Mouse (Mus musculus): ENCODE measurements around the gene Slc4a11. TPM values are rescaled to one million over a fixed set of nuclear protein-coding genes. Genes with fewer than 3 reads are reported as not detected.

Gene Slc4a11
- 0.12 and 0.19 TPM in 2 replicates for polyA plus RNA-seq (2015; fragmentation: Nextera tagmentation; extraction: Ambion mirVana)

DNA sequence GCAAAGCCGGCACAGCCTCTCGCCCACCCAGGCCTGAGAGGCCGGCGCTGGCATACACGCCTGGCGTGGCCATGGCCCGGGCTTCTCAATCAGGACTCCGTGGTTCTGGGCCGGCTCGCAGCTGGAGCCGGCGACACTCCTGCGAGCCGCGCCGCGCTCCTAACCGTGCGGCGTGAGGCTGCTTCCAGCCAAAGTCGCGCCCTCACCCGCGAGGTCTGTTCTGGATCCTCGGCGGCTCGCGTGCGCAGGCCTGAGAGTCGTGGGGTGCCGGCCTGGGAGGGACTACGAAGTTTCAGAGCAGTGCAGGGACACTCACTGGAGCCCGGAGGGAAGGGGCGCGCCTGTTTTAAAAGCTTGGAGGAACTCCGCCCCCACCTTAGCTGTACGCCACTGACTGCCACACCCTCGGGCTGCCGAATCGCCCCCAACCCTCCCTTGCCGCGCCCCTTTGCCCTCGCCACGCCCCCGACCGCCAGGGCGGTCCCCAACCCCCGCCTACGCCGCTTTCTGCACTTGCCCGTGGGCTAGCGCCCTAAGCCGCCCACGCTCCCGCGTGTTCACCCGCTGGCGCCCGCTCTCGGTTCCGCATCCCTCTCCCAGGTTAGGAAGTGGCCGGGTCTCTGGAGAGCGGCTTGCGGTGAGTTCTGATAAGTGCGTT lies at the start of gene Slc4a11:
Gene Slc4a11, minus strand, starts transcription at position 367 of the 658 bp plus-strand sequence.
- Histone ChIP-seq H3K36me3 (no peaks in the 10 kb centered on the region), H3K9me3 (no peaks in the 10 kb centered on the region), H3K4me1 (peaks cover 16% of the 10 kb centered on the region), H3K4me3 (peak within 1 kb of the TSS; percentile 67), H3K4me2 (peak within 1 kb of the TSS; percentile 100), H3K27me3 (replicated peaks) (peaks cover 74% of the 10 kb centered on the region), H3K27ac (replicated peaks) (no peak within 1 kb of the TSS), H3K9ac (peak within 1 kb of the TSS; percentile 75)
- under 1% methylated on average over 63 of the region's 65 CpGs for WGBS
- peak; percentile 28; the same call in 1 of the 2 replicates for ATAC-seq (ENCODE audit: extremely low read depth, insufficient number of reproducible peaks, low FRiP score, low TSS enrichment)

DNA sequence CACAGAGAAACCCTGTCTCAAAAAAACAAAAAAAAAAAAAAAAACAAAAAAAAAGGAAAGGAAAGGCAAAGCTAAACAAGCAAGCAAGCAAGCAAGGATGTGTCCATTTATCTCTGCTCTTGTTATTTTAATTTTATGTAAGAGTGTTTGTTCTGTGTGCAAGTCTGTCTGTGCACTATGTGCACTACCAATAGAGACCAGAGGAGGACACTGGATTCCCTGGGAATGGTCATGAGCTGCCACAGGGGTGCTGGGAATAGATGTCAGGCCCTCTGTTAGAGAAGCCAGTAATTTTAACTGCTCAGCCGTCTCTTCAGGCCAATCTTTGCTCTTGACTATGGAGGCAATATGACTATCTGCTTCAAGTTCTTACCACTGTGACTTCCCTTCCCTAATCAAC lies 46.3 kb upstream of the Slc4a11 start:
- Histone ChIP-seq H3K9me3 (peaks cover 14% of the 10 kb centered on the region; the same call in 1 of the 2 replicates), H3K4me1 (no peaks in the 10 kb centered on the region), H3K27me3 (replicated peaks) (no peaks in the 10 kb centered on the region), H3K4me2 (no peak overlapping the region), H3K27ac (replicated peaks) (no peak overlapping the region), H3K4me3 (no peak overlapping the region), H3K36me3 (peaks cover 100% of the 10 kb centered on the region), H3K9ac (no peak overlapping the region)
- WGBS, result 89% methylated on average over 1 of the region's 1 CpGs
- ATAC-seq (ENCODE audit: extremely low read depth, insufficient number of reproducible peaks, low FRiP score, low TSS enrichment), result no peak

DNA sequence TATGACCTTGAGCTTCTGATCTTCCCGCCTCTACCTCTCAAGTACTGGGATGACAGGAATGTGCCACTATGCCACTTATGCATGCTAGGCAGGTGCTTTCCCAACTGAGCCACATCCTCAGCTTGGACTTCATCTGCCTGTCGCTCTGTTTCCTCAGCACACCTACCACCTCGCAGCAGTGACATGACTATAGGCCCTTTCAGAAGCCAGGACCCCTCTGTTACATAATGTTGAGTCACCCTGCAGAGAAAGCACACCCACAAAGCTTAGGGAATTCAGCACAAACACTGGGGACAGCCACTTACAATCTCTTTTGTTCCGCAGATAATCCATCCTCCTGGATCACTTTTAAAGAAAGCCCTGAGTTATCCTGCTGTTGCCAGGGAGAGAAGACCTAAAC lies 42.8 kb upstream of the Slc4a11 start:
- WGBS, result 53% methylated on average over 4 of the region's 4 CpGs
- peaks cover 4% of the 10 kb centered on the region; the same call in 1 of the 2 replicates for H3K9me3 ChIP-seq
- ATAC-seq (ENCODE audit: extremely low read depth, insufficient number of reproducible peaks, low FRiP score, low TSS enrichment), result no peak
- no peak overlapping the region for H3K4me3 ChIP-seq
- no peaks in the 10 kb centered on the region for H3K4me1 ChIP-seq
- no peaks in the 10 kb centered on the region for H3K27me3 ChIP-seq (replicated peaks)
- H3K36me3 ChIP-seq, result peaks cover 99% of the 10 kb centered on the region
- no peak overlapping the region for H3K4me2 ChIP-seq
- no peak overlapping the region for H3K9ac ChIP-seq
- no peak overlapping the region for H3K27ac ChIP-seq (replicated peaks)

DNA sequence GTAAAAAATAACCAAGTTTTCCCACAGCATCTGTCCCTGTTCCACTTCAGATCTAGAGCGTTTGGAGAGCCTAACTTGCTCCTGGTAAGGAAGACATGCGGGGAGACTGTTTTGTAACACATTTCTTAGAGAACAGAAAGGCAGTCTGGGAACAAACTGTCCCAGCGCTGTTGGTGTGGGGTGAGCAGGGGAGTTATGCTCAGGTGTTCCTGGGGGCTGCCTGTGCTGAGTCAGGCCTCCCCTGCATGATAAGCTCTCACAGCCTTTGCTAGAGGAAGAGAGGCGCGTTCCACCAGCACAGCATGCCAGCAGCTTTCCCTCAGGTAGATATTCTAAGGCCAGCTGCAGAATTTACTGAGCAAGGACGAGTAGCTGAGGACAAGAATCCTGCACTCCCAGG lies 40.7 kb upstream of the Slc4a11 start:
- no peak for ATAC-seq (ENCODE audit: extremely low read depth, insufficient number of reproducible peaks, low FRiP score, low TSS enrichment)
- 71% methylated on average over 6 of the region's 6 CpGs for WGBS
- Histone ChIP-seq H3K27ac (replicated peaks) (no peak overlapping the region), H3K36me3 (peaks cover 99% of the 10 kb centered on the region), H3K9me3 (no peaks in the 10 kb centered on the region), H3K4me2 (no peak overlapping the region), H3K4me1 (no peaks in the 10 kb centered on the region), H3K27me3 (replicated peaks) (no peaks in the 10 kb centered on the region), H3K9ac (no peak overlapping the region), H3K4me3 (no peak overlapping the region)

DNA sequence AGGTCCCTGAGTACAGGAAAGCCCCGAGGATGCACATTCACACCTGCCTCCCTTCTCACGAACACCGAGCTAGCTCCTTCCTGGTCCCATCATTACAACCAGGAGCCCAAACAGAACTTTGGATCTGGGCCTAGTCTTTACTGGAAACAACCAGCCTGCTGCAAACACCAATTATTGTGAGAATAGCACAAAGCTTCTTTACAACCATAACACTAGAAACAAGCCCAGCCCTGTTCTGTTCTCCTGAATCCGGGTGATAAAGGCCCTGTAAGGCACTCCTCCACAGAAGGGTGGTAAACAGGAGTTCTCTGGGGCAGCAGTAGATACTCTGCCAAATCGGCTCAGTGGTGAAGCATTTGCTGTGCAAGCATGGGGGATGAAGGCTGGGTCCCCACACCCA lies 38.0 kb upstream of the Slc4a11 start:
- H3K9ac ChIP-seq, result no peak overlapping the region
- ATAC-seq (ENCODE audit: extremely low read depth, insufficient number of reproducible peaks, low FRiP score, low TSS enrichment), result no peak
- no peaks in the 10 kb centered on the region for H3K9me3 ChIP-seq
- peaks cover 97% of the 10 kb centered on the region for H3K36me3 ChIP-seq
- no peaks in the 10 kb centered on the region for H3K27me3 ChIP-seq (replicated peaks)
- H3K4me1 ChIP-seq, result no peaks in the 10 kb centered on the region
- H3K4me3 ChIP-seq, result no peak overlapping the region
- no peak overlapping the region for H3K27ac ChIP-seq (replicated peaks)
- 76% methylated on average over 5 of the region's 5 CpGs for WGBS
- H3K4me2 ChIP-seq, result no peak overlapping the region

DNA sequence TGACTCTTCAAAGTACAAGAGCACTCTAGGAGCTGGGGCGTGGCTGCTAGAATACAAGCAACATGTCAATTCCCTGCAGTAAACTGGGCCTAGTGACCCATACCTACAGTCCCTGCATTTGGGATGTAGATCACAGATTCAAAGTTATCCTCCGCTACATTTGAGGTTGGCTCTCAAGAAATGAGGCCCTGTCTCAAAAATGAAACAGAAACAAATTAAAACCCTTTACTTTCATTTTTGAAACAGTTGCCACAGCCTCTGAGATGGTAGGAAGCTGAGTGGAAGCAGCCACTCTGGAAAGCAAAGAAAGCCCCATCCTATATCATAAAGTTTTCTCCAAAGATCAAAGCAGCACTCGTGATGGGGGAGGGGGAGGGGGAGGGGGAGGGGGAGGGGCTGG lies 36.1 kb upstream of the Slc4a11 start:
- WGBS, result 91% methylated on average over 2 of the region's 3 CpGs
- H3K36me3 ChIP-seq, result peaks cover 97% of the 10 kb centered on the region
- no peaks in the 10 kb centered on the region for H3K4me1 ChIP-seq
- H3K4me3 ChIP-seq, result no peak overlapping the region
- H3K27me3 ChIP-seq (replicated peaks), result no peaks in the 10 kb centered on the region
- H3K27ac ChIP-seq (replicated peaks), result no peak overlapping the region
- no peaks in the 10 kb centered on the region for H3K9me3 ChIP-seq
- H3K9ac ChIP-seq, result no peak overlapping the region
- H3K4me2 ChIP-seq, result no peak overlapping the region
- ATAC-seq (ENCODE audit: extremely low read depth, insufficient number of reproducible peaks, low FRiP score, low TSS enrichment), result no peak

DNA sequence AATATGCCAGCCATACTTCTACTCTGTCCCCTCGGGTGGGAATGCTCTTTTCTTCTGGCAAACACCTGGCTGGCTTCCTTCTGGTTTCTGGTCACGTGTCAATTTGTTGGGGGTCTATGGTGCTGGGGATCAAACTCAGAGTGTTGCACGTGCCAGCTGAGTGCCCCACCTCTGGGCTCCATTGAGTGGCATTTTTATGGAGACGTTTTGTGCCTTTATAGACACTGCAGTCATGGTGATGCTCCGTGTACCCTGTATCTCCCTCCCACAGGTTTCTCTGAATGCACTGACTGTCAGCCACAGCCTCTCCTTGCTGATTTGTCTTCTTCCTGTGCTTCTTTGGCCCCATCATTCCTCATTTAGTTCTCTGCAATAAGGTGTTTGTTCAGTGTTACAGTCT lies 34.5 kb upstream of the Slc4a11 start:
- no peak overlapping the region for H3K4me2 ChIP-seq
- no peak overlapping the region for H3K27ac ChIP-seq (replicated peaks)
- H3K4me3 ChIP-seq, result no peak overlapping the region
- no peak for ATAC-seq (ENCODE audit: extremely low read depth, insufficient number of reproducible peaks, low FRiP score, low TSS enrichment)
- H3K9me3 ChIP-seq, result 0 out of 2 replicates have a peak, but pooled peaks cover 4% of the 10 kb centered on the region
- no peak overlapping the region for H3K9ac ChIP-seq
- H3K27me3 ChIP-seq (replicated peaks), result no peaks in the 10 kb centered on the region
- peaks cover 98% of the 10 kb centered on the region for H3K36me3 ChIP-seq
- H3K4me1 ChIP-seq, result no peaks in the 10 kb centered on the region
- 64% methylated on average over 5 of the region's 5 CpGs for WGBS

DNA sequence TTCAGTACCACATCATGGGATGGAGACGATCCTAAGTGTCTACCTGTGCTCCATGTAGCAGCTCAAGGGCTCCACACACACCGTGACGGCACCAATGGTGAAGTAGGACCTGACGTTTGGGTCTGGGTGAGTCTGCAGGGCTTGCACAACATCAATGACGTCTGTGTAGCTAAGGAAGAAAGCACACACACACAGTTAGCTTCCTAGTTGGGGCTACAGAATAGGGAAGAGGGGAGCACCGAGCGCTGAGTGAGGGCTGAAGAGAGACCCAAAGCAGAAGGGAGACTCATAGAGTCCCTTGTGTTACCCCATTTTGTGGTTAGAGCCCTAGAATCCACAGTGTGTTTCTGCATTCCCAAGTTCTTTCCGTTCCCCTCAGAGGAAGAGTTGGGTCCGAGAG lies 33.4 kb upstream of the Slc4a11 start:
- Histone ChIP-seq H3K9ac (no peak overlapping the region), H3K36me3 (peaks cover 98% of the 10 kb centered on the region), H3K27me3 (replicated peaks) (no peaks in the 10 kb centered on the region), H3K9me3 (0 out of 2 replicates have a peak, but pooled peaks cover 4% of the 10 kb centered on the region), H3K27ac (replicated peaks) (no peak overlapping the region), H3K4me1 (no peaks in the 10 kb centered on the region), H3K4me3 (no peak overlapping the region), H3K4me2 (no peak overlapping the region)
- 79% methylated on average over 9 of the region's 9 CpGs for WGBS
- ATAC-seq (ENCODE audit: extremely low read depth, insufficient number of reproducible peaks, low FRiP score, low TSS enrichment), result no peak

DNA sequence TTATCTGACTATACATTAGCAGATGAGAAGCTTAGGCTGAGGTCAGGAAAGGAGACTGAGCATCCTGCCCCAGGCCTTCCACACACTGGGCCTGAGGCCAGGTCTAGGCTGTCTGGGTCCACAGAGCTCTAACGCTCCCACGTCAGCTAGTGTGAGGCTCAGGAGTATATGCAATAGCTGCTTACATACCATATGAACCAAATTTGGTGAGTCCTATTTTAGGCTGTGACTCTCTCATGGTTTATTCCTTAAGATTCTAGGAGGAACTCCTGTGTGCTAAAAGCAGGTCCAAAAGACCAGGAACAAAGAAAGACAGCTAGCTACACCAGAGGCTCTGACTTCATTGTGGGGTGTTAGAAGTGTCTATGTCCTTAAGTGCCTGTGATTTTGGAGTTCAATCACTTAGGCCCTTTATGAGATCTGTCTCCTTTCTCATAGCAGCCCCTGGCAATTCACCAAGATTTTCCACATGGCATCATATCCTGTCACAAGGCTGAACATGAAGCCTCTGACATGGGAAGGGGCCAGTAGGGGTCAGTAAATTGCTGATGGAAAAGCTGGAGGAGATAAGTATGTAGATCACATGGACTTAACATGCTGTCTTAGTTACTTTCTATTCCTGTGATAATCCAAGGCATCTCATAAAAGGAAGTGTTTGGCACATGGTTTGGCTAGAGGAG lies 31.7 kb upstream of the Slc4a11 start:
- 0 out of 2 replicates have a peak, but pooled peaks cover 4% of the 10 kb centered on the region for H3K9me3 ChIP-seq
- WGBS, result 90% methylated on average over 2 of the region's 2 CpGs
- H3K4me1 ChIP-seq, result no peaks in the 10 kb centered on the region
- no peak overlapping the region for H3K27ac ChIP-seq (replicated peaks)
- peaks cover 98% of the 10 kb centered on the region for H3K36me3 ChIP-seq
- no peaks in the 10 kb centered on the region for H3K27me3 ChIP-seq (replicated peaks)
- ATAC-seq (ENCODE audit: extremely low read depth, insufficient number of reproducible peaks, low FRiP score, low TSS enrichment), result no peak
- no peak overlapping the region for H3K9ac ChIP-seq
- H3K4me2 ChIP-seq, result no peak overlapping the region
- H3K4me3 ChIP-seq, result no peak overlapping the region

DNA sequence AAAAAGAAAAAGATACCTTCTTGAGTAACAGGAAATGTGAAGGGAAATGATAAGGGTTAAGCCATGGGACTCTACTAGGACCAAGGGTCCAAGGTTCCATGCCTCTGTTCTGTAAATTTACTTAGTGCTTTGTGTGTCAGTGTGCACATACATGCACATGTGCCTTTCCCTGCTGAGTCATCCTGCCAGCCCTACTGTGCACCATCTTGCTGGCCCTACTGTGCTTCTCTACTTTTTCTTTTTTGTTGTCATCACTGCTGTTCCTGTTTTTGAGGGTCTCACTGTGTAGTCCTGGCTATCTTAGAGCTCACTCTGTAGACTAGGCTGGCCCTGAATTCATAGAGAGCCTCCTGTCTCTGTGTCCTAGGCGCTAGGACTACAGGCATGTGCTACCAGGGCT lies 30.4 kb upstream of the Slc4a11 start:
- H3K27me3 ChIP-seq (replicated peaks), result no peaks in the 10 kb centered on the region
- H3K4me2 ChIP-seq, result no peak overlapping the region
- no peak for ATAC-seq (ENCODE audit: extremely low read depth, insufficient number of reproducible peaks, low FRiP score, low TSS enrichment)
- H3K36me3 ChIP-seq, result peaks cover 98% of the 10 kb centered on the region
- 79% methylated on average over 1 of the region's 1 CpGs for WGBS
- no peak overlapping the region for H3K27ac ChIP-seq (replicated peaks)
- no peak overlapping the region for H3K4me3 ChIP-seq
- H3K4me1 ChIP-seq, result no peaks in the 10 kb centered on the region
- H3K9ac ChIP-seq, result no peak overlapping the region
- H3K9me3 ChIP-seq, result 0 out of 2 replicates have a peak, but pooled peaks cover 4% of the 10 kb centered on the region

DNA sequence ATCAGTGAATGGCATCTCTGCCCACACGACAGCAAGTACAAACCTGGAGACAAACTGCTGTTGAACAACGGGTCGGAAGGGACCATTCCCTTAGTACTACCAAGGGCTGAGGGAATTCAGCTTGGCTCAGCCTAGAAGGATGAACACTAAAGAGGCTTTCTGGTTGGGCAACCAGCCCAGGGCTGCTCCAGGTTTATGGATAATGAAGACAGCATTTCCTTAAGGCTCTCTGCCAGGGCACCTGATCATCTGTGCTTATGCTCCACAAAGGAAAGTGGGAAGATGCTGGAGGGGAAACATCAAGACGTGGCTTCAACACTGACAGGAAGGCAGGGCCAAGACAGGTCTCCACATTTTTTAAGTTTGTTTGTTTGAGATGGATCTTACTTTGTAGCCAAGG lies 27.1 kb upstream of the Slc4a11 start:
- 77% methylated on average over 4 of the region's 4 CpGs for WGBS
- Histone ChIP-seq H3K9ac (no peak overlapping the region), H3K27ac (replicated peaks) (no peak overlapping the region), H3K9me3 (0 out of 2 replicates have a peak, but pooled peaks cover 4% of the 10 kb centered on the region), H3K4me2 (no peak overlapping the region), H3K4me3 (no peak overlapping the region), H3K36me3 (peaks cover 97% of the 10 kb centered on the region), H3K27me3 (replicated peaks) (no peaks in the 10 kb centered on the region), H3K4me1 (no peaks in the 10 kb centered on the region)
- no peak for ATAC-seq (ENCODE audit: extremely low read depth, insufficient number of reproducible peaks, low FRiP score, low TSS enrichment)

DNA sequence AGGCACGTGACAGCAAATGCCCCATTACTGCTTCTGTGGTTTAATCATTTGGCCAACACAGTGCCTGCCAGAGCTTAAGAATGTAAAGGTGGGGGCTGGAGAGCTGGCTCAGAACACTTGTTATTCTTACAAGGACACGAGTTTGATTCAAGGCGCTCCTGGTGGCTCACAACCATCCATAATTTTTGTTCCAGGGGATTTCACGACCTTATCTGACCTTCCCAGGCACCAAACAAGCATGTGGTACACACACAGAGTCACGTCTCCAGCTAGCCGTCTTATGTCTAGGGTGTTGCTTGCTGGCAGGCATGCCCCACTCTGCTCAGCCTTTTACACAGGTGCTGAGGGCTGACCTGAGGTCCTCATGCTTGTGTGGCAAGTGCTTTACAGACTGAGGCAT lies 20.6 kb upstream of the Slc4a11 start:
- H3K36me3 ChIP-seq, result peaks cover 94% of the 10 kb centered on the region
- WGBS, result 62% methylated on average over 6 of the region's 6 CpGs
- no peaks in the 10 kb centered on the region for H3K9me3 ChIP-seq
- H3K4me3 ChIP-seq, result no peak overlapping the region
- H3K27me3 ChIP-seq (replicated peaks), result no peaks in the 10 kb centered on the region
- H3K4me2 ChIP-seq, result no peak overlapping the region
- no peak overlapping the region for H3K27ac ChIP-seq (replicated peaks)
- ATAC-seq (ENCODE audit: extremely low read depth, insufficient number of reproducible peaks, low FRiP score, low TSS enrichment), result no peak
- H3K9ac ChIP-seq, result no peak overlapping the region
- H3K4me1 ChIP-seq, result no peaks in the 10 kb centered on the region
